ENCODE assay signal across 14 mouse cellular contexts in genomic region chr2:22739369-22739768, GRCm38 (mm10). TPM values are rescaled to one million over a fixed set of nuclear protein-coding genes. Genes with fewer than 3 reads are reported as not detected.
DNase-seq lines count a peak whose midpoint lies in the region; ATAC-seq lines count a peak whose summit lies in the region.
"Had no signal": no experiment of that assay in that cellular context is flagged by ENCODE, and none has a peak within 500 bp of the region (broad histone marks: within the 10 kb centered on the region; RNA-seq: fewer than 3 reads in every experiment).

No protein-coding gene starts in this region.

- H3K4me3 ChIP-seq in liver, embryonic 11.5 days (ENCODE audit: low read depth, low read length) = no peak overlapping the region
- H3K4me3 ChIP-seq: erythroblast, embryonic 14.5 days had no signal

- DNase-seq in frontal cortex, adult 2 months (ENCODE audit: extremely low spot score in 1 of 2, low spot score in 1 of 2) = no peak
- DNase-seq in 3T3-L1 (ENCODE audit: low read depth, low spot score) = peak; percentile 65
- peak; percentile 59 for DNase-seq in NIH3T3 (ENCODE audit: low read depth)
- DNase-seq in forelimb bud, embryonic 11.5 days (ENCODE audit: low read depth, low spot score) = peak; percentile 66
- no peak for DNase-seq in adrenal gland, postnatal 25 days
- no peak for DNase-seq in liver, embryonic 11.5 days (ENCODE audit: low spot score)
- DNase-seq: adrenal gland, postnatal 14 days; cerebellum, postnatal 10 days; gastrocnemius, postnatal 14 days; lung, adult 18-20 months had no signal

- H3K9me3 ChIP-seq in liver, embryonic 11.5 days (ENCODE audit: control insufficient read depth, low read length) = no peaks in the 10 kb centered on the region

- WGBS in liver, embryonic 11.5 days = 58% methylated on average over 1 of the region's 1 CpGs

- H3K27me3 ChIP-seq in liver, embryonic 11.5 days (replicated peaks; ENCODE audit: control insufficient read depth, insufficient read depth, low read length) = no peaks in the 10 kb centered on the region

- no peaks in the 10 kb centered on the region for H3K36me3 ChIP-seq in liver, embryonic 11.5 days (ENCODE audit: control insufficient read depth, insufficient read depth, low read length)

- H3K4me2 ChIP-seq in liver, embryonic 11.5 days = no peak overlapping the region

- H3K9ac ChIP-seq in liver, embryonic 11.5 days (ENCODE audit: low read depth, low read length) = no peak overlapping the region

- ATAC-seq in frontal cortex, adult (ENCODE audit: low TSS enrichment) = peak; percentile 31; the same call in 1 of the 2 replicates
- no peak for ATAC-seq in megakaryocyte-erythroid progenitor cell, adult 5-6 weeks (replicated peaks; ENCODE audit: low FRiP score, low TSS enrichment, poor library complexity, severe bottlenecking)
- ATAC-seq in liver, embryonic 11.5 days (replicated peaks; ENCODE audit: low FRiP score) = no peak

- no peak overlapping the region for H3K27ac ChIP-seq in liver, embryonic 11.5 days (ENCODE audit: low read depth, low read length)
- H3K27ac ChIP-seq: stomach, postnatal 0 days had no signal

- H3K4me1 ChIP-seq in liver, embryonic 11.5 days (replicated peaks; ENCODE audit: control insufficient read depth, insufficient read depth, low read length) = no peaks in the 10 kb centered on the region

RNA-seq across cellular contexts. Expression of gene Apbb1ip, which starts 34.5 kb away (rescaled TPM):
- polyA plus RNA-seq in frontal cortex, adult 2 months (2012; rRNA removed) = 3.5 and 3.8 TPM in 2 replicates
- 128 and 143 TPM in 2 replicates for total RNA-seq in megakaryocyte-erythroid progenitor cell, adult 5-6 weeks (2014; fragmentation: Nextera tagmentation)
- total RNA-seq in megakaryocyte-erythroid progenitor cell, adult 5-6 weeks (2017) = 14.0 and 21.9 TPM in 2 replicates
- total RNA-seq in adrenal gland, postnatal 25 days (2021) = 1.8 and 2.4 TPM in 2 replicates
- polyA plus RNA-seq in liver, embryonic 11.5 days (2014; fragmentation: Nextera tagmentation; extraction: Ambion mirVana) = 9.1 and 12.0 TPM in 2 replicates

Comparison
In these comparisons a context has a peak if more than half of its experiments do, and no peak if none do; other contexts are left out.
1. DNase-seq: peak in 3T3-L1 (single experiment), NIH3T3 (single experiment) and forelimb bud, embryonic 11.5 days (single experiment); none in frontal cortex, adult 2 months (0 of 2), adrenal gland, postnatal 25 days (single experiment) and liver, embryonic 11.5 days (single experiment).